In the genomic region with DNA sequence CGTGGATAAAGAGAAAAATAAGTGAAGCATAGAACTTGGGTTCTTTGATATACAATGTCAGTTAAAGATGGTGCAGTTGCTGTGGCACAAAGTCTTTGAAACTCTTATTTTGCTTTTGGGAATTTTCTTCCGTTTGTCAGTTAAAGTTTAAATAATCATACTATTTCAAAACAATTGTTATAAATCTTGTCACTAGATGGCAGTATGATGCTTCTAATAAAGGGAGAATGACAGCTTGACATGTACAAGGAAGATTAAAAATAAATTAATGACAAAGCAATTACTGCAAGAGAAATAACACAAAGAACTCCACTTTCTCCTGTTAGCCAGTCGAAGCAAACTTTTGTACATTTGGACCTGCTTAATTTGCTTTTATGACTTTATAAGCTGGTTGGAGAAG, we compare ENCODE assay signal across 14 mouse cellular contexts.
DNase-seq lines count a peak whose midpoint lies in the region; ATAC-seq and TF ChIP-seq lines count a peak whose summit lies in the region.
"Had no signal": no experiment of that assay in that cellular context is flagged by ENCODE, and none has a peak within 500 bp of the region (broad histone marks: within the 10 kb centered on the region; RNA-seq: fewer than 3 reads in every experiment).

No protein-coding gene starts in this region.

- H3K4me2 ChIP-seq in forebrain, postnatal 0 days (ENCODE audit: low read depth) = no peak overlapping the region
- no peak overlapping the region for H3K4me2 ChIP-seq in forebrain, embryonic 16.5 days (ENCODE audit: low read length)
- no peak overlapping the region for H3K4me2 ChIP-seq in liver, embryonic 12.5 days
- H3K4me2 ChIP-seq: hindbrain, embryonic 15.5 days; liver, embryonic 15.5 days; midbrain, embryonic 13.5 days; stomach, embryonic 15.5 days had no signal

- peak; percentile 44; the same call in 1 of the 2 replicates for TF ChIP-seq CTCF in forebrain, postnatal 0 days (IDR thresholded peaks at IDR 0.05; ENCODE audit: low read depth)
- TF ChIP-seq CTCF in liver, adult 2 months (IDR thresholded peaks at IDR 0.05; ENCODE audit: low read depth, low read length) = no peak

- WGBS in forebrain, postnatal 0 days = 45% methylated on average over 3 of the region's 3 CpGs
- WGBS in forebrain, embryonic 16.5 days = 32% methylated on average over 3 of the region's 3 CpGs
- 25% methylated on average over 3 of the region's 3 CpGs for WGBS in liver, adult 2 months
- 36% methylated on average over 3 of the region's 3 CpGs for WGBS in liver, embryonic 12.5 days (ENCODE audit: insufficient replicate concordance)

- H3K9me3 ChIP-seq in forebrain, postnatal 0 days (ENCODE audit: low read length) = no peaks in the 10 kb centered on the region
- no peaks in the 10 kb centered on the region for H3K9me3 ChIP-seq in forebrain, embryonic 16.5 days (ENCODE audit: control insufficient read depth, low read length)
- H3K9me3 ChIP-seq in liver, embryonic 12.5 days (replicated peaks) = no peaks in the 10 kb centered on the region
- H3K9me3 ChIP-seq: hindbrain, embryonic 15.5 days; liver, embryonic 15.5 days; midbrain, embryonic 13.5 days; stomach, embryonic 15.5 days had no signal

- no peaks in the 10 kb centered on the region for H3K36me3 ChIP-seq in forebrain, postnatal 0 days (ENCODE audit: insufficient read depth)
- no peaks in the 10 kb centered on the region for H3K36me3 ChIP-seq in forebrain, embryonic 16.5 days (ENCODE audit: control insufficient read depth, insufficient read depth)
- no peaks in the 10 kb centered on the region for H3K36me3 ChIP-seq in liver, adult 2 months (ENCODE audit: control insufficient read depth, insufficient read depth, low read length)
- no peaks in the 10 kb centered on the region for H3K36me3 ChIP-seq in liver, embryonic 12.5 days
- H3K36me3 ChIP-seq: hindbrain, embryonic 15.5 days; liver, embryonic 15.5 days; midbrain, embryonic 13.5 days; stomach, embryonic 15.5 days had no signal

- no peaks in the 10 kb centered on the region for H3K4me1 ChIP-seq in forebrain, postnatal 0 days (ENCODE audit: insufficient read depth)
- H3K4me1 ChIP-seq in forebrain, embryonic 16.5 days (replicated peaks; ENCODE audit: control insufficient read depth, insufficient read depth, low read length) = no peaks in the 10 kb centered on the region
- H3K4me1 ChIP-seq in liver, adult 2 months (ENCODE audit: control insufficient read depth, insufficient read depth, low read length) = no peaks in the 10 kb centered on the region
- no peaks in the 10 kb centered on the region for H3K4me1 ChIP-seq in liver, embryonic 12.5 days
- H3K4me1 ChIP-seq: hindbrain, embryonic 15.5 days; liver, embryonic 15.5 days; midbrain, embryonic 13.5 days; stomach, embryonic 15.5 days had no signal

- DNase-seq in forebrain, postnatal 0 days = peak; percentile 9
- peak; percentile 41 for DNase-seq in liver, adult 2 months (ENCODE audit: extremely low read depth, low read depth, low spot score)
- peak; percentile 7 for DNase-seq in NIH3T3 (ENCODE audit: low read depth)
- peak; percentile 2 for DNase-seq in mesoderm, embryonic 11.5 days (ENCODE audit: low read depth, low spot score)
- DNase-seq in testis, postnatal 10 days (ENCODE audit: low spot score) = no peak
- DNase-seq: kidney, postnatal 10 days; right cerebral cortex, postnatal 4 days had no signal

- H3K27me3 ChIP-seq in forebrain, postnatal 0 days (ENCODE audit: insufficient read depth, low read length) = no peaks in the 10 kb centered on the region
- no peaks in the 10 kb centered on the region for H3K27me3 ChIP-seq in forebrain, embryonic 16.5 days (replicated peaks; ENCODE audit: control insufficient read depth, insufficient read depth, low read length)
- H3K27me3 ChIP-seq in liver, adult 2 months (ENCODE audit: control insufficient read depth, insufficient read depth, low read length) = no peaks in the 10 kb centered on the region
- no peaks in the 10 kb centered on the region for H3K27me3 ChIP-seq in liver, embryonic 12.5 days (replicated peaks)
- H3K27me3 ChIP-seq: hindbrain, embryonic 15.5 days; liver, embryonic 15.5 days; midbrain, embryonic 13.5 days; stomach, embryonic 15.5 days had no signal

- H3K4me3 ChIP-seq in forebrain, postnatal 0 days (ENCODE audit: low read depth, low read length) = no peak overlapping the region
- H3K4me3 ChIP-seq in forebrain, embryonic 16.5 days (replicated peaks; ENCODE audit: low read length) = no peak overlapping the region
- no peak overlapping the region for H3K4me3 ChIP-seq in liver, adult 2 months (ENCODE audit: insufficient read depth, low read depth, low read length)
- no peak overlapping the region for H3K4me3 ChIP-seq in liver, embryonic 12.5 days
- H3K4me3 ChIP-seq: hindbrain, embryonic 15.5 days; liver, embryonic 15.5 days; midbrain, embryonic 13.5 days; stomach, embryonic 15.5 days had no signal

- TF ChIP-seq POLR2A in liver, adult 2 months (IDR thresholded peaks at IDR 0.05; ENCODE audit: extremely low read depth, insufficient read depth, low read length) = no peak

- no peak for ATAC-seq in forebrain, postnatal 0 days
- ATAC-seq in forebrain, embryonic 16.5 days = no peak
- ATAC-seq in liver, embryonic 12.5 days = no peak
- ATAC-seq in megakaryocyte, adult 5-6 weeks (ENCODE audit: poor library complexity, severe bottlenecking) = no peak
- ATAC-seq: midbrain, embryonic 13.5 days had no signal

- H3K9ac ChIP-seq in forebrain, postnatal 0 days = no peak overlapping the region
- no peak overlapping the region for H3K9ac ChIP-seq in forebrain, embryonic 16.5 days (replicated peaks; ENCODE audit: low read depth, low read length)
- no peak overlapping the region for H3K9ac ChIP-seq in liver, adult 2 months (ENCODE audit: low read depth, low read length)
- no peak overlapping the region for H3K9ac ChIP-seq in liver, embryonic 12.5 days
- H3K9ac ChIP-seq: hindbrain, embryonic 15.5 days; liver, embryonic 15.5 days; midbrain, embryonic 13.5 days; stomach, embryonic 15.5 days had no signal

- H3K79me2 ChIP-seq in liver, adult 2 months (ENCODE audit: control insufficient read depth, insufficient read depth, low read length) = no peaks in the 10 kb centered on the region

- H3K27ac ChIP-seq in forebrain, postnatal 0 days (ENCODE audit: low read depth, low read length) = no peak overlapping the region
- H3K27ac ChIP-seq in forebrain, embryonic 16.5 days (ENCODE audit: low read length) = no peak overlapping the region
- no peak overlapping the region for H3K27ac ChIP-seq in liver, adult 2 months (replicated peaks; ENCODE audit: insufficient read depth, low read depth, low read length)
- H3K27ac ChIP-seq in liver, embryonic 12.5 days = no peak overlapping the region
- H3K27ac ChIP-seq: hindbrain, embryonic 15.5 days; liver, embryonic 15.5 days; midbrain, embryonic 13.5 days; stomach, embryonic 15.5 days had no signal
